Mouse (Mus musculus) CD8-positive naive resting alpha-beta T cell, adult 2 months (primary cell): ENCODE results near the gene Tfeb.

Source experiments
- DNase-seq, 2 experiments: peaks; one replicate each; pipeline ENCODE4 v3.0.0; 2022; ENCODE audit warnings: low read depth in 2 of 2, low spot score in 2 of 2

The Tfeb gene

DNA sequence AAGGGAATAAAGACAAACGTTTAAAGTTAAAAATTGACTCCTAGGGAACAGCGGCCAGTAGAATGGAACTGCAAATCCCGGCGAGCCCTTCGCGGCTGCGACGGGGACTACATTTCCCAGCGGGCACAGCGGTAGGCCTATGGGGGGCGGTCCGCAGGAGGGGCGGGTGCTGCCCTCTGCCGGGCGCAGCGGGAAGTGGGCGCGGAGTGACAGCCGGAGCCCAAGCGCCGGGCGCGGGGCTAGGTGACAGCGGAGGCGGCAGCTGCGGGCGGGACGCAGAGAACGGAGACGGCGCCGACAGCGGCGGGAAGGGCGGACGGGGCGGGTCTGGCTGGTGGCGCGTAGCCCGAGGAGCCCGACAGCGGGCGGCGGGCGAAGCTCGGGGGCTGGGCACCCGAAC, at the start of gene Tfeb:
TSS of gene Tfeb (plus strand) at position 175 of the 400 bp plus-strand sequence.
- peak; percentile 96 to 97 for DNase-seq

- DNase-seq = peak; percentile 86 to 88
Observed at GRCm38 (mm10) chr17:47687409-47688343, 49.2 kb upstream of the Tfeb start.

- no peak for DNase-seq
Observed at GRCm38 (mm10) chr17:47688344-47688607, 48.6 kb upstream of the Tfeb start, which contains the start of gene Tomm6. Gene Tomm6 (minus strand): TSS chr17:47688386.

GRCm38 (mm10) chr17:47688608-47689575, 47.9 kb upstream of the Tfeb start, which contains the start of gene Frs3:
Gene Frs3 (plus strand): TSS chr17:47689030.
- peak; percentile 30 to 36 for DNase-seq

- no peak for DNase-seq
Observed at GRCm38 (mm10) chr17:47689894-47690293, 46.9 kb upstream of the Tfeb start.

- no peak for DNase-seq
Observed at GRCm38 (mm10) chr17:47691650-47692049, 45.2 kb upstream of the Tfeb start.

- no peak for DNase-seq
Observed at GRCm38 (mm10) chr17:47693671-47694441, 43.0 kb upstream of the Tfeb start.

GRCm38 (mm10) chr17:47694442-47694502, 42.6 kb upstream of the Tfeb start, which contains the start of gene Gm21981:
Gene Gm21981 (minus strand): TSS chr17:47694455.
- DNase-seq = no peak

DNA sequence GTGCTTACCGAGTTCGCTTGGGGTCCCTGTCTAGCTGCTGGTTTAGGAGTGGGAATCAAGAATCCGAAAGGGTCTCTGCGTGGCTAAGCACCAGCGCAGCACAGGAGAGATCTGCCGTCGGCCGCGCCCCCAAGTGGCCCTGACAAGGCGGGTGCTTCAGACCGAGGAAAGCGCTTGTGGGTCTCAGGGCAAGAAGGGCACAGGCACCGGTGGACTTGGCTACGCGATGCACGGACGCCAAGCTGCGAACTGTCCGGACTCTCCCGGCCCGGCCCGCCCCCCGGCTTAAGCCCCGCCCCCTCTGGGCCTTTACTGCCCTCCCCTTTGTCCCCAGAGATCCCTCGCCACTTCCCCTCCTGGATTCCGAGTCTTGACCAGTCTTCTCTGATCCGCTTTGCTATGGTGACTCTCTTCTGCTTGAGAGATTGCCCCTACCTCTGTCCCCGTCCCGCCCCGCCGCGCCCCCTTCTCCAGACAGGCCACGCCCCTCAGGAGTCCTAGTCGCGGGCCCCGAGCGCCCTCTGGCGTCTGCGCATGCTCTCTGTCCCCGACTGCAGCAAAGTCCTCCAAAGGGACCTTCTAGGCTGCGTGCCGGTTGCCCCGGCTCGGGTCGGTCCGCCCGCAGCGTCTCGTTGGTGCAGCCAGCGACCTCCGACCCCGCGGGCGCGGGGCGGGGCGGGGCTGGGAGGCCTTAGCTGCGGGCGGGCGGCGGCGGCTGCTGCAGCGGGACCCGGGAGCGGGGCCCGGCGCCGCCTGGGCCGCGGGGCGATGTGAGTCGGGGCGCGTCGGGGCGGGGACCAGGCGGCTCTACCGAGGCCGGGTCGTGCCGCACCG, 42.1 kb upstream of the Tfeb start, which contains the start of gene Prickle4:
TSS of gene Prickle4 (minus strand) at position 234 of the 834 bp plus-strand sequence.
- DNase-seq = peak; percentile 94

GRCm38 (mm10) chr17:47695337-47695710, 41.5 kb upstream of the Tfeb start:
- no peak for DNase-seq

GRCm38 (mm10) chr17:47698156-47698555, 38.7 kb upstream of the Tfeb start:
- no peak for DNase-seq

DNA sequence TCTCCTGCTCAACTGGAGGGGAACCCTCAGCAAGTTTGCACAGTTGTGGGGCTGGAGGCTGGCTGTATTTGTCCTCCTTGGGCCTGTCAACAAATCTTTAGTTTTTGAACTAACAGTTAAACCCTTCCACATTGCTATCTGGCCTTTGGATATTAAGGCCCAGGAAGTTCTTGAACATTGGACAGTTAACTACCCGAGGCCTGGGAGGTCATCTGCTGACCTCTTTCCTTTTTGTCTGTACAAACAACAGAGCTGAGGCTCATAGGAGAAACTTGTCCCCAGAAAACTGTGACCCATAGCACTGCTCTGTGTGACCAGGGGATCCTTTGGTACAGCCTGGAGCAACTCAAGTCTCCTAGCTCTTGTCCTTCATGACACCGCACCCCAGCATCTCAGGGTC, 37.8 kb upstream of the Tfeb start:
- no peak for DNase-seq

DNA sequence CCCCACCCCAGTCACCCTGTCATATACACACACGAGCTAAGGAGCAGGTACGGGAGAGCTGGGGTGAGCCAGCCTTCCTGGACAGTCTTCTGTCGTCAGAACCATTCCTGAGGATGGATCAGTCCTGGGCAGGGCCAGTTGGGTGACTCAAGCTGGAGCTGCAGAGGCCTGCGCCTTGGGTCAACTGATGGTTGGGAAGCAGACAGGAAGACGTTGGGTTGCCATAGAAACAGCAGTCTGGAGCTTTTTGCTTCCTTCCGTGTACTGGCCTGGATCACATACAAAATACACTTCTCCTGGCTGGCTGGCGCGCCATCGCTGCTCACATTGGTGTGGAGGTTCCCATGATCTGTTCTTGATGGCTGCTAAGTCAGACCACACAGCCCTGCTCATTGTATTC, 35.0 kb upstream of the Tfeb start:
- DNase-seq = no peak

- no peak for DNase-seq
Observed at GRCm38 (mm10) chr17:47702548-47703345, 34.1 kb upstream of the Tfeb start.

DNA sequence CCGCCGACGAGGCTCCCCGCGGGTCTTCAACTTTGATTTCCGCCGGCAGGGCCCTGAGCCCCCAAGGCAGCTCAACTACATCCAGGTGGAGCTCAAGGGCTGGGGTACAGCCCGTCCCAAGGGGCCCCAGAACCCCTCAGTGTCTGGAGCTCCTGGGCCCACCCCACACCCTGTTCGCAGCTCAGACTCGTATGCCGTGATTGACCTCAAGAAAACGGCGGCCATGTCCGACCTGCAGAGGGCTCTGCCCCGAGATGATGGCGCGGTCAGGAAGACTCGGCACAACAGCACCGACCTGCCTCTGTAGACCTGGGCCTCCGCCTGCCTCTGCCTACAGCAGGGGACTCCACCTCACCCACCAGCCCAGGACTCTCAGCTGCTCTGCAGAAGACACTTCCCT, 33.3 kb upstream of the Tfeb start:
- DNase-seq = no peak

DNA sequence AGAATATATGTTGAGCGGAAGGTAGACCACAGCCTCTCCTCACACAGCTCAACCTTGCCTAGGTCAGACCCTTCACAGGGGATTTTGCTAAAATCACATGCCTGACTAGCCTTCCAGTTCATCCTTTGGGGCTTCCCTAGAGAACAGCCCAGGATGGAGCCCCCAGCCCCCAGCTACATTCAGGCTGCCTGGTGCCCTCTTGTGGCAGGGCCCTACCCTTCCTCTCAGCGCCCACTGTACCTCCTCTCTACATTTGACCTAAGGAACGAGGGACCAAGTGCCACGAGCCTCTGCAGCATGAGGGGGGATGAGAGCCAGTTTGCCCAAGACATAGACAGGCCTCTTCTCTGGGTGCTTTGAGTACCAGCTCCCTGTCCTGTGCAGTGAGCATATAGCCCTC, 32.1 kb upstream of the Tfeb start:
- DNase-seq = no peak

GRCm38 (mm10) chr17:47706196-47706595, 30.6 kb upstream of the Tfeb start:
- no peak for DNase-seq

DNA sequence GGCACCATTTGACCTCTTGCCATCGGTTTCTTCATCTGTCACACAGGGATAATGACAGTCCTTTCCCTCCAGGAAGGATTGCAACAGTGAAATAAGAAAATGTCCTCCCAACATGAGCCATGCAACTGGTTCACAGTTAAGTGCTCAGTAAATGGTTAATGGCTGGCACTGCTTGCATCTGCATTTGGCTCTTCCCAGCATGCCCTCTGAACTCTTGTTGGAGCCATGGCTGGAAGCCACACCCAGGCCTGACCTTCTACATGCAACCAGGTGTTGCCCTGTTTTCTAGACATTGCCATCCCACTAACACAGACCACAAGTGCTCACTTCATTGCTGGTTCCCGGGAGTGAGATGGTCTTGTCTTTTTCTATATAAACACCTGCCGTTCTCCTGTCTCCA, 28.9 kb upstream of the Tfeb start:
- DNase-seq = no peak

DNA sequence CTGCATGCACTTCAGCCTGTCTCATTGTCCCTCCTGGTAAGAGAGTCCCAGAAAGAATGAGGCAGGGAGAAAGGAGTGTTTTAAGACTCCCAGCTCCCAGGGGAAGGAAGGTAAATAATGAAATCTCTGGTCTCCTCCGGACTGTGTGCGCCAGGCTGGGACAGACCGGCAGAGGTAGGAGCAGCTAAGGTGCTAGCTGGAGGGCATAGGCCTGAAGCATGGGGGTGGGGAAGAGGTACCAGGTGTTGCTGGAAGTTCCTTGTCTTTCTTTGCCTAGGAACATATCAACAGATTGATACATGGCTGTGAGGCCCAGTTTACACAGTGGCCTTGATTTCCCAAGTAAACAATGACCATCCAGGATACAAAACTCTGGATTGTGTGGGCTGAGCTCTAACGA, 27.9 kb upstream of the Tfeb start:
- no peak for DNase-seq

DNA sequence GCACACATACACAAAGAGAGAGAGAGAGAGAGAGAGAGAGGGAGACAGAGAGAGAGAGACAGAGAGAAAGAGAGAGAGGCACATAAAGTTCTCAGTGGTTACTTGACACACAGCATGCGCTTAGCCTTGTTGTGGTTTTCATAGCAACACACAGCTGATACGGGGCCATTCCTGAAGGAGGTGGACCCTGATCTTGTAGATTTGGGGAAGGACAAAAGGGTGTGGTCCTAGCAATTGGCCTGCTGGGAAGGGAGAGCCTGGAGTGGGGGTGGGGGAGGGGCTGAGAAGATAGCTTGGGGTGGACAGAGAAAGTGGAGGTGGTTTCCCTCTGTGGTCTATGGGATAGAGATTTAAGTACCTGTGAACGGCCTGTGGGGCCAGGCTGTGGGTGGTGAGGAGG, 26.8 kb upstream of the Tfeb start:
- DNase-seq = no peak
